Mouse (Mus musculus) lung, adult 18-20 months (tissue): ENCODE measurements around the gene Ppif.

ENCODE experiments used
- DNase-seq, 2 experiments: peaks; one replicate each; pipeline ENCODE4 v3.0.0; 2022; ENCODE audit warnings: mixed read lengths in 2 of 2

The Ppif gene

GRCm38 (mm10) chr14:25693888-25694568, at the start of gene Ppif:
Gene Ppif, plus strand, starts transcription at chr14:25694154.
- peak; percentile 93 to 95 for DNase-seq

GRCm38 (mm10) chr14:25645717-25646116, 48.2 kb upstream of the Ppif start:
- no peak for DNase-seq

GRCm38 (mm10) chr14:25646161-25646621, 47.8 kb upstream of the Ppif start:
- peak; percentile 75 to 87 for DNase-seq

- DNase-seq: no peak
Measured at GRCm38 (mm10) chr14:25651131-25651530, 42.8 kb upstream of the Ppif start.

GRCm38 (mm10) chr14:25651905-25652304, 42.0 kb upstream of the Ppif start:
- DNase-seq: no peak

GRCm38 (mm10) chr14:25654401-25655197, 39.4 kb upstream of the Ppif start:
- no peak for DNase-seq

GRCm38 (mm10) chr14:25660661-25661060, 33.3 kb upstream of the Ppif start:
- DNase-seq: no peak

- no peak for DNase-seq
Measured at GRCm38 (mm10) chr14:25661185-25661920, 32.6 kb upstream of the Ppif start.

GRCm38 (mm10) chr14:25663649-25664309, 30.2 kb upstream of the Ppif start:
- DNase-seq: no peak

GRCm38 (mm10) chr14:25664310-25664695, 29.7 kb upstream of the Ppif start:
- no peak for DNase-seq

- DNase-seq: no peak
Measured at GRCm38 (mm10) chr14:25665314-25665970, 28.5 kb upstream of the Ppif start.

- no peak for DNase-seq
Measured at GRCm38 (mm10) chr14:25666668-25667376, 27.1 kb upstream of the Ppif start.

GRCm38 (mm10) chr14:25667587-25667986, 26.4 kb upstream of the Ppif start:
- no peak for DNase-seq

GRCm38 (mm10) chr14:25679625-25680024, 14.3 kb upstream of the Ppif start:
- no peak for DNase-seq

- no peak for DNase-seq
Measured at GRCm38 (mm10) chr14:25682020-25682419, 11.9 kb upstream of the Ppif start.

GRCm38 (mm10) chr14:25686216-25686945, 7.6 kb upstream of the Ppif start:
- no peak for DNase-seq

GRCm38 (mm10) chr14:25686983-25687901, 6.7 kb upstream of the Ppif start:
- peak in 1 of 2 experiments; percentile 46 for DNase-seq

- no peak for DNase-seq
Measured at GRCm38 (mm10) chr14:25693271-25693887, 575 bp upstream of the Ppif start.

- peak; percentile 53 to 68 for DNase-seq
Measured at GRCm38 (mm10) chr14:25694569-25694897, 579 bp downstream of the Ppif start.
